Mouse (Mus musculus) embryonic facial prominence, embryonic 14.5 days (tissue): ENCODE measurements around the gene Grik3. TPM values are rescaled to one million over a fixed set of nuclear protein-coding genes. Genes with fewer than 3 reads are reported as not detected.

ENCODE experiments used
- ATAC-seq: fragments of 200-750 bp; cut with Nextera tagmentation; 2 replicates; pipeline ENCODE4 v1.8.0; 2017; ENCODE audit warnings: low read depth, moderate number of reproducible peaks, moderate TSS enrichment
- DNase-seq: peaks from one replicate; pipeline ENCODE4 v3.0.0-alpha.2; 2015; ENCODE audit warnings: low spot score
- H3K27ac ChIP-seq: fragments of 300-500 bp; sonication (generic); replicated peaks from 2 replicates; pipeline ENCODE4 v1.5.1; 2014; ENCODE audit warnings: low read depth, mild to moderate bottlenecking, low read length, moderate library complexity
- H3K27me3 ChIP-seq: fragments of 300-500 bp; sonication (generic); replicated peaks from 2 replicates; pipeline ENCODE4 v1.6.1; 2014; ENCODE audit warnings: low read length; ENCODE audit not compliant: control insufficient read depth, insufficient read depth
- H3K36me3 ChIP-seq: fragments of 300-500 bp; sonication (generic); 2 replicates; pipeline ENCODE4 v1.6.1; 2014; ENCODE audit warnings: low read length, mixed read lengths; ENCODE audit not compliant: control insufficient read depth, insufficient read depth
- H3K4me1 ChIP-seq: fragments of 300-500 bp; sonication (generic); 2 replicates; pipeline ENCODE4 v1.6.1; 2014; ENCODE audit warnings: antibody characterized with exemption, low read length; ENCODE audit not compliant: control insufficient read depth, insufficient read depth
- H3K4me2 ChIP-seq: fragments of 300-500 bp; sonication (generic); 2 replicates; pipeline ENCODE4 v1.6.1; 2014; ENCODE audit warnings: low read depth, mild to moderate bottlenecking, low read length, moderate library complexity, mixed read lengths
- H3K4me3 ChIP-seq: fragments of 300-500 bp; sonication (generic); 2 replicates; pipeline ENCODE4 v1.5.1; 2014; ENCODE audit warnings: low read depth, mild to moderate bottlenecking, low read length
- H3K9ac ChIP-seq: fragments of 300-500 bp; sonication (generic); 2 replicates; pipeline ENCODE4 v1.6.1; 2014; ENCODE audit warnings: low read depth, mild to moderate bottlenecking, low read length, moderate library complexity, mixed read lengths
- H3K9me3 ChIP-seq: fragments of 300-500 bp; sonication (generic); 2 replicates; pipeline ENCODE4 v1.6.1; 2016; ENCODE audit warnings: low read length; ENCODE audit not compliant: control insufficient read depth
- WGBS: fragments of 180-500 bp; shearing (Covaris S2); extraction: QIAGEN DNeasy Blood & Tissue Kit; methylation state at CpG from one replicate; pipeline ENCODE4 v1.1.7; 2014; 5-methylcytosine and 5-hydroxymethylcytosine counted together
- polyA plus RNA-seq: library from polyadenylated mRNA; unstranded; fragments of >200 nt; fragmentation: Nextera tagmentation; extraction: Ambion mirVana; gene quantifications from 2 replicates; pipeline ENCODE4 v1.2.1, GENCODE M21; 2014

Gene Grik3
- polyA plus RNA-seq, 1 experiment from 2014 or later, result 0.39 TPM

DNA sequence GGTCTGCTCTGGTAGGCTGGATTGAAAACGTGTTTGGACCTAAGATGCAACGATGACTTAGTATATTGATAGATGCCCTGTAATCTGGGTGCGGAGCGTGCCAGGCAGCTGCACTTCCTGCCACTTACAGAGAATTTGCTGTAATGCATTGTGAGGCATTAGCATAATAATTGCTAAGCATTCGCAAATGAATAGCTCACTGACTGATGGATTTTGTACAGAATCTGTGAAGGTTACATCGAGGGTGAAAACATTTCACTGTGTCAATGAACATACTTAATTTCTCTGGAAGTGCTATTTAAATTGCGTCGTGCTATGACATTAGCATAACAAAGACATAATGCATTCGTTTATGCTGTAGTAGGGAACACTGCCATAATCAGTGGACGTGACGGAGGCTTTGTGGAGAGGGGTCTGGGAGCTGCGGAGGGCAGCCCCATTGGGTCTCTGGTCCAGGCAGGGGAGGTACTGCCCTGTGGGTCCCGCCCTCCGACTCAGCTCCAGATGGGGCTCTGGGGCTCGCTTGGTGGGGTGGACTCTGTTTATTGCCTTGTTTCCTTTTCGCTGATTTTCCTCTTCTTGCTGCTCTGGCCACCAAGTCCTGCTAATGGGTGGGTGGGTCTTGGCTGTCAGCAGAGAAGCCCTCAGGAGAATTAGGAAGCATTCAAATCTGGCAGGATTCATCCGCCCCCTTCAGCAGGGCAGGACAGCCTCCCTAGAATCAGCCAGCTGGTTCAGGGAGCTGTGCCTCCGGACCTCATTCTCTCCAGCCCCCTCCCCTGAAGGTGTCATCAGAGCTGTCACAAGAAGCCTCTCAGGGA, 54.7 kb downstream of the Grik3 start:
- 0 out of 2 replicates have a peak, but pooled peaks cover 5% of the 10 kb centered on the region for H3K27me3 ChIP-seq
- peak; percentile 58 for DNase-seq

DNA sequence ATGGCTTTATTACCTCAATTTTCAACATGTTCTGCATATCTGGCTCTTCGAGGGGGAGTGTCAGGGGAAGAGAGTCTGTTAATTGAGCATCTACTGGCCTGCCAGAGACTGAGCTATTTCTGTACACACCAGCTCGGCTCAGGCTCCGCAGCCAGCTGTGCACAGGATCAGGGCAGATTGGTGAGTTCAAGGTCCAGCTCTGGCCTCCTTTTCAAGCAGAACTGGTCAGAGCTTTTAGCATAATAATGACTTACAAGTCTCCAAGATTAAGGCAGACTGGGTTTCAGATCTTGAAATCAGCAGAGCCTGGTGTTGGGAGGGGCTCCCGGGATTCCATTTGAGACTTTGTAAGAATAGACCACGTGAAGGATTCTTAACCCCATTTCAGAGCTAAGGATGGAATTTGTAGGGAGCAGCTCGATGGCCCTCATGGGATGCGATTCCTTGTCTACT, 55.3 kb downstream of the Grik3 start:
- H3K4me1 ChIP-seq, result no peaks in the 10 kb centered on the region
- H3K27me3 ChIP-seq, result 0 out of 2 replicates have a peak, but pooled peaks cover 5% of the 10 kb centered on the region
- H3K27ac ChIP-seq, result no peak overlapping the region

More for the DNA sequence above, 54.7 kb downstream of the Grik3 start:
- peak; percentile 41; the same call in 1 of the 2 replicates for ATAC-seq
- H3K4me3 ChIP-seq, result no peak overlapping the region
- H3K36me3 ChIP-seq, result no peaks in the 10 kb centered on the region
- H3K9ac ChIP-seq, result no peak overlapping the region
- no peak overlapping the region for H3K4me2 ChIP-seq
- no peak overlapping the region for H3K27ac ChIP-seq
- H3K4me1 ChIP-seq, result no peaks in the 10 kb centered on the region
- H3K9me3 ChIP-seq, result no peaks in the 10 kb centered on the region
- WGBS, result 38% methylated on average over 18 of the region's 18 CpGs

DNA sequence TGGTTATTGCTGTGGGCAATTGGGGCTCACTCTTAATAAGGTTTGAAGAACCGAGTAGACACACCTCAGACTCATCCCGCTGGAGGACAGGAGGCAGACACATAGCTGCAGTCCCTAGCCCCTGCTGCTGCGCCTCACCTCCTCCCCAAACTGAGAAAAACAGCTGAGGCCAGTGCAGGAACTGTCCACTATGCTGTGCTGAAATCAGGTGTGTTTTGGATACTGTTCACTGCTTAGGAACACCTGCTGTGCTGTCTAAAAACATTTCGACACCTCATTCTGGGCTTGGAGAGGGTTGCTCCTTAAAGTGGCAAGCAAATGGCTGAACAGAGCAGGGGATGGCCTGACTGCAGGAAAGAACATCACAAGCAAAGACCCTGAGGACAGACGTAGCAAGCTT, 57.7 kb downstream of the Grik3 start:
- 36% methylated on average over 5 of the region's 5 CpGs for WGBS
- ATAC-seq (no peak), DNase-seq (no peak)
- no peaks in the 10 kb centered on the region for H3K36me3 ChIP-seq
- H3K4me1 ChIP-seq, result no peaks in the 10 kb centered on the region
- H3K9ac ChIP-seq, result no peak overlapping the region
- 0 out of 2 replicates have a peak, but pooled peaks cover 5% of the 10 kb centered on the region for H3K27me3 ChIP-seq
- no peak overlapping the region for H3K4me2 ChIP-seq
- no peaks in the 10 kb centered on the region for H3K9me3 ChIP-seq
- no peak overlapping the region for H3K4me3 ChIP-seq
- H3K27ac ChIP-seq, result no peak overlapping the region

More for the DNA sequence above, 55.3 kb downstream of the Grik3 start:
- ATAC-seq (no peak), DNase-seq (no peak)
- Histone ChIP-seq H3K4me2 (no peak overlapping the region), H3K4me3 (no peak overlapping the region), H3K9me3 (no peaks in the 10 kb centered on the region), H3K9ac (no peak overlapping the region), H3K36me3 (no peaks in the 10 kb centered on the region)
- 45% methylated on average over 7 of the region's 7 CpGs for WGBS

DNA sequence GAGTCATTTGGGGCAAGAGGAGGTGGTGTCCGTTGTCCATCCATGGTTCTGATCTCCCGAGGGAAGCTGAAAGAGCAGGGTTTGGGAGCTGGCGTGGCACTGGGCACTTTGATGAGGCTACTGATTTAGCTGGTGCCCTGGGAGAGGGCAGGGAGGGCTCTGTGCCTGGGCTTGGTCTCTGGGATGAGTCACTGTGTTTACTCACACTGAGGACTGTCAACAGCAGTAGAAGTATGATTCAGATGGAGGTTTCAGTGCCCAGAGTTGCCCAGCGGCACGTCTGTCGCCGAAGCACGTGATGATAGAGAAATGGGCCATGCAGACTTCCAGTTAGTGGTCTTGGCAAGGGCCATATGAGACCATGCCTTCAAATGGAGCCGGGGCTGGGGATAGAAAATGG, 63.3 kb downstream of the Grik3 start:
- Histone ChIP-seq H3K4me3 (no peak overlapping the region), H3K4me2 (no peak overlapping the region), H3K27ac (no peak overlapping the region), H3K9ac (no peak overlapping the region), H3K36me3 (no peaks in the 10 kb centered on the region), H3K4me1 (no peaks in the 10 kb centered on the region), H3K9me3 (no peaks in the 10 kb centered on the region), H3K27me3 (no peaks in the 10 kb centered on the region)
- WGBS, result 88% methylated on average over 9 of the region's 9 CpGs
- DNase-seq (no peak), ATAC-seq (no peak)

DNA sequence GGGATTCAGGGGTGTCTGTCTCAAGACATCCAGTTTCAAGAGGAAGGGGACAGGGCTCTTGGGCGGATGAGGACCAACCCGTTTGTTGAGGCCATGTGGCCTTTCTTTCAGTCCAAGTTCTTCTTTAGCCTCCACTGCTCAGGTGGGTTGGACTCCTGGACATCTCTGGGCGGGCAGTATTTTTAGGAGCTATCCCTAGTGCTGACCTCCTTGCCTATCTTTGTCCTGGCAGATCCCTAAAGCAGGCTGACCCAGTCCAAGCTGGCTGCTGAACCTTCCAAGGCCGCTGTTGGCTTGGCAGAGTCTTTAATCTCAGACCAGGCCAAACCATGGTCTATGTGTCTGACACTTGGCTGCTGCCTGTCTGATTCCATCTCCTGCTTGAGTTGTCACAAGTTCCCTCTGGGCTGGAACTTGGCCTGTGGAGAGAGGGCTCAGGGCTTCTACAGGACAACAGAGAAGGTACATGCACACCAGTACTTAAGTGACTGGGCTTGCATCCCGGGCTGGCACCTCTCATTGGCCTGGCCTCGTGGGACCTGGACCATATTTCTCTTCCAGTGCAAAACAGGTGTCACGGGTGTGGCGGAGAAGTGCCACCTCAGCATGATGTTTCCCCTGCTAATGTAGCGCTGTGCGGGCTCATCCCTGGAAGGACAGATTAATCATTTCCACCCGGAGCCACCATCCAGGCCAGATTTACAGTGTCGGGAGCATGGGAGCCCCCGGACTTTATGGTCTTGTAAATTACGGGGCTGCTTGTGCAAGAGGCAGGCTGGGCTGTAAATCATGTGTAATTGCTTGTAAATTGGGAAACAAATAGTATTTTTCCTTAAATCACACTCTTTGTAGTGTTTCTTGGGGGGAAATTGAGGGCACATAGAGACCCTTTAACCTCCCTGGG, 66.2 kb downstream of the Grik3 start:
- WGBS, result 78% methylated on average over 14 of the region's 14 CpGs
- Histone ChIP-seq H3K9ac (no peak overlapping the region), H3K27me3 (no peaks in the 10 kb centered on the region)

DNA sequence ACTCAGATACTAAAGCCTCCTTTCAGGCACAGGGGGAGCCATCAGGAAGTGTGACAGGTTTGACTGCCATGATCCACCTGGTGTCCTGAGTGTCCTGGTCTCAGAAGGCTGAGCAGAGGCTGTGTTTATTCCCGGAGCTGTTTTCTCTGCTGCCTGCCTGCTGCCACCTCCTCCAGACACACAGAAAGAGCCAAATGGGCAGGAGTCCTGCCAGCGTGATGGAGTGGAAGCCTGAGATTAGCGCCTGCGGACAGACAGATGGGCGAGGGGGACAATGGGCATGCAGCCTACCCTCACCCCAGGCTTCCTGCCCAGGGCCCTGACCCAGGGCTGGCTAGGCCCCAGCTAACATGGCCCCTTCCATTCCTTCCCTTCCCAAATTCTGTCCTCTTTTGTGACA, 69.1 kb downstream of the Grik3 start:
- 0 out of 2 replicates have a peak, but pooled peaks cover 4% of the 10 kb centered on the region for H3K27me3 ChIP-seq
- 74% methylated on average over 5 of the region's 5 CpGs for WGBS
- 0 out of 2 replicates have a peak, but pooled peaks cover 5% of the 10 kb centered on the region for H3K4me1 ChIP-seq

More for the DNA sequence above, 66.2 kb downstream of the Grik3 start:
- Histone ChIP-seq H3K4me3 (no peak overlapping the region), H3K27ac (no peak overlapping the region), H3K4me2 (no peak overlapping the region), H3K4me1 (no peaks in the 10 kb centered on the region), H3K36me3 (no peaks in the 10 kb centered on the region), H3K9me3 (no peaks in the 10 kb centered on the region)
- DNase-seq, result no peak
- no peak for ATAC-seq

DNA sequence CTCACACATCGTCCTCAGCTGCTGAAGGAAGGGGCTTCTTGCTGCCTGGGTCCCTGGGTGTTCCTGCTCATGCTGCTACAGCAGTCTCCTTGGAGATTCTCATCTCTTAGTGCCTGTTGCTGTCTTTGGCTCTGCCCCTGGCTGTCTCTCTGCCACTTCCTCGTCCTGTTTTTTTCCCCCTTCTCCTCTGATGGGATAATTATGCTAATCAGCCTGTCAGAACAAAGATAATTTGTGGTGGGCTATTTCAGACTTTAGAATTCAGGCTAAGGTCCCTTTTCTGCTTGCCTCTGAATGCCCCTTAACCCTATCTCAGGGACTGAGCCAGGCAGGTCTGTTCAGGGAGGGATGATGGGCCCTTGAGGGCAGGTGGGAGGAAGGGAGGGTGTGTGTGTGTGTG, 70.3 kb downstream of the Grik3 start:
- WGBS, result 20% methylated on average over 2 of the region's 2 CpGs
- H3K27me3 ChIP-seq, result 0 out of 2 replicates have a peak, but pooled peaks cover 4% of the 10 kb centered on the region
- DNase-seq (no peak), ATAC-seq (no peak)
- no peaks in the 10 kb centered on the region for H3K9me3 ChIP-seq
- H3K27ac ChIP-seq, result no peak overlapping the region
- H3K4me2 ChIP-seq, result no peak overlapping the region
- 0 out of 2 replicates have a peak, but pooled peaks cover 7% of the 10 kb centered on the region for H3K4me1 ChIP-seq
- H3K9ac ChIP-seq, result no peak overlapping the region
- no peaks in the 10 kb centered on the region for H3K36me3 ChIP-seq
- no peak overlapping the region for H3K4me3 ChIP-seq

More for the DNA sequence above, 69.1 kb downstream of the Grik3 start:
- no peak for DNase-seq
- no peak for ATAC-seq
- Histone ChIP-seq H3K4me2 (no peak overlapping the region), H3K27ac (no peak overlapping the region), H3K9ac (no peak overlapping the region), H3K36me3 (no peaks in the 10 kb centered on the region), H3K9me3 (no peaks in the 10 kb centered on the region), H3K4me3 (no peak overlapping the region)

DNA sequence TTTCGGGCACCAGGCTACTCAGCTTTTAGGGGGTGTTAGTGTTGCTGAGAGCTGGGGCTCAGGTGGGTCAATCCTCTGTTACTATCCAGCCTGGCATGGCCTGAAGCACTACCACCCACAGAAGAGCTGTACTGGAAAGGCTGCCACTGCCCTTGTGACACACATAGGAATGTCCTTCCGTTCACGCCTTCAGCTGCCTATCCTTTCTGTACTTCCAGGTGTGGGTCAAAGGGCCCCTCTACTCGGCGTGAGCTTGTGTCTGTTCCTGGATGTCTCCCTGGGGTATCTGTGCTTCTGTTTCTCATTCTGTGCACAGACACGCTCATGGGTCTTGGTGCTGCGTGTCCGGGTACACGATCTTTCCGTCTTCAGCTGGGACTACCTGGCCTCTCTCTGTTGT, 73.1 kb downstream of the Grik3 start:
- WGBS, result 58% methylated on average over 10 of the region's 10 CpGs
- Histone ChIP-seq H3K27me3 (0 out of 2 replicates have a peak, but pooled peaks cover 4% of the 10 kb centered on the region), H3K4me1 (0 out of 2 replicates have a peak, but pooled peaks cover 7% of the 10 kb centered on the region)

More for the DNA sequence above, 73.1 kb downstream of the Grik3 start:
- Histone ChIP-seq H3K27ac (no peak overlapping the region), H3K9me3 (no peaks in the 10 kb centered on the region), H3K4me2 (no peak overlapping the region), H3K4me3 (no peak overlapping the region), H3K36me3 (no peaks in the 10 kb centered on the region), H3K9ac (no peak overlapping the region)
- DNase-seq, result no peak
- no peak for ATAC-seq
